Mouse (Mus musculus): ENCODE measurements around the gene Gipr. TPM values are rescaled to one million over a fixed set of nuclear protein-coding genes. Genes with fewer than 3 reads are reported as not detected.
"Not testable (repeated sequence)": the region's sequence is repeated elsewhere in the genome, so short reads cannot be mapped to it uniquely, and the experiment has no call there.

The Gipr gene
- polyA plus RNA-seq, 1 experiment from 2014 or later, result not detected

DNA sequence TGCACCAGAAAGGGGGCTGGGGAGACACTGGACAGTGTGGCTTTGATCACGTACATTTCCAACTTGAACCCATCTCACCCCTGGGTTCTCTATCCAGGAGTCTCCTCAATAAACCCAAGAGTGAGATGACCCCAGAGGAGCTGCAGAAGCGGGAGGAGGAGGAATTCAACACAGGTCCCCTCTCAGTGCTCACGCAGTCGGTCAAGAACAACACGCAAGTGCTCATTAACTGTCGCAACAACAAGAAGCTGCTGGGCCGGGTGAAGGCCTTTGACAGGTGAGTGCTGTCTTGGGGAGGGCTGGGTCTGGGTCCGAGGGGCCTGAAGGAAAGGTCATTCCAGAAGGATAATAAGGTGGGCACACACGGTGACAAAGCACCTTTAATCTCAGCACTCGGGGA is 14.8 kb downstream of the Gipr start:
- WGBS, result 92% methylated on average over 10 of the region's 10 CpGs
- not testable (repeated sequence) for H3K9ac ChIP-seq (ENCODE audit: low read length); H3K4me2 ChIP-seq (ENCODE audit: low read depth, severe bottlenecking); H3K27ac ChIP-seq (replicated peaks; ENCODE audit: low read depth, low read length); DNase-seq (ENCODE audit: low spot score); H3K27me3 ChIP-seq (ENCODE audit: control insufficient read depth, insufficient read depth, low read length); ATAC-seq (ENCODE audit: insufficient number of reproducible peaks, low FRiP score, low TSS enrichment, low read depth); H3K4me3 ChIP-seq (ENCODE audit: low read depth, low read length); H3K9me3 ChIP-seq (ENCODE audit: control insufficient read depth, low read length)
- Histone ChIP-seq H3K4me1 (ENCODE audit: control insufficient read depth, insufficient read depth, low read length) (peaks cover 14% of the 10 kb centered on the region), H3K36me3 (ENCODE audit: control insufficient read depth, insufficient read depth, low read length) (peaks cover 15% of the 10 kb centered on the region; the same call in 1 of the 2 replicates)

- H3K27ac ChIP-seq (replicated peaks; ENCODE audit: low read depth, low read length), result peak within 1 kb of the TSS; percentile 42; the same call in 1 of the 2 replicates
- WGBS, result 0% methylated on average over 24 of the region's 24 CpGs
- no peaks in the 10 kb centered on the region for H3K27me3 ChIP-seq (ENCODE audit: control insufficient read depth, insufficient read depth, low read length)
- peak; percentile 98 for DNase-seq (ENCODE audit: low spot score)
- no peaks in the 10 kb centered on the region for H3K9me3 ChIP-seq (ENCODE audit: control insufficient read depth, low read length)
- H3K9ac ChIP-seq (ENCODE audit: low read length), result peak within 1 kb of the TSS; percentile 58
- H3K4me2 ChIP-seq (ENCODE audit: low read depth, severe bottlenecking), result peak within 1 kb of the TSS; percentile 76
- H3K4me1 ChIP-seq (ENCODE audit: control insufficient read depth, insufficient read depth, low read length), result peaks cover 11% of the 10 kb centered on the region
- ATAC-seq (ENCODE audit: insufficient number of reproducible peaks, low FRiP score, low TSS enrichment, low read depth), result peak; percentile 90
- H3K4me3 ChIP-seq (ENCODE audit: low read depth, low read length), result peak within 1 kb of the TSS; percentile 61
- peaks cover 12% of the 10 kb centered on the region; the same call in 1 of the 2 replicates for H3K36me3 ChIP-seq (ENCODE audit: control insufficient read depth, insufficient read depth, low read length)
These were observed 16.3 kb downstream of the Gipr start, which contains the start of gene Snrpd2 for GRCm38 (mm10) chr7:19149626-19150025. Snrpd2 (plus strand) TSS chr7:19149722.

- H3K9ac ChIP-seq (ENCODE audit: low read length), result peak within 1 kb of the TSS; percentile 58
- H3K4me3 ChIP-seq (ENCODE audit: low read depth, low read length), result peak within 1 kb of the TSS; percentile 61
- H3K9me3 ChIP-seq (ENCODE audit: control insufficient read depth, low read length), result no peaks in the 10 kb centered on the region
- peak within 1 kb of the TSS; percentile 42; the same call in 1 of the 2 replicates for H3K27ac ChIP-seq (replicated peaks; ENCODE audit: low read depth, low read length)
- ATAC-seq (ENCODE audit: insufficient number of reproducible peaks, low FRiP score, low TSS enrichment, low read depth) (peak; percentile 96), DNase-seq (ENCODE audit: low spot score) (peak; percentile 95)
- H3K4me1 ChIP-seq (ENCODE audit: control insufficient read depth, insufficient read depth, low read length), result peaks cover 11% of the 10 kb centered on the region
- H3K27me3 ChIP-seq (ENCODE audit: control insufficient read depth, insufficient read depth, low read length), result no peaks in the 10 kb centered on the region
- H3K4me2 ChIP-seq (ENCODE audit: low read depth, severe bottlenecking), result peak within 1 kb of the TSS; percentile 76
- under 1% methylated on average over 43 of the region's 43 CpGs for WGBS
- H3K36me3 ChIP-seq (ENCODE audit: control insufficient read depth, insufficient read depth, low read length), result peaks cover 12% of the 10 kb centered on the region; the same call in 1 of the 2 replicates
These were observed 16.9 kb downstream of the Gipr start, which contains the start of gene Qpctl for GRCm38 (mm10) chr7:19148875-19149541. Qpctl (minus strand) TSS chr7:19149291.

GRCm38 (mm10) chr7:19148180-19148874 is 17.6 kb downstream of the Gipr start:
- Histone ChIP-seq H3K4me1 (ENCODE audit: control insufficient read depth, insufficient read depth, low read length) (peaks cover 11% of the 10 kb centered on the region), H3K4me2 (ENCODE audit: low read depth, severe bottlenecking) (peak overlapping the region; percentile 76), H3K27ac (replicated peaks; ENCODE audit: low read depth, low read length) (no peak overlapping the region), H3K4me3 (ENCODE audit: low read depth, low read length) (peak overlapping the region; percentile 61), H3K27me3 (ENCODE audit: control insufficient read depth, insufficient read depth, low read length) (no peaks in the 10 kb centered on the region), H3K9me3 (ENCODE audit: control insufficient read depth, low read length) (no peaks in the 10 kb centered on the region), H3K36me3 (ENCODE audit: control insufficient read depth, insufficient read depth, low read length) (peaks cover 10% of the 10 kb centered on the region; the same call in 1 of the 2 replicates), H3K9ac (ENCODE audit: low read length) (peak overlapping the region; percentile 43)
- 11% methylated on average over 20 of the region's 20 CpGs for WGBS
- DNase-seq (ENCODE audit: low spot score) (no peak), ATAC-seq (ENCODE audit: insufficient number of reproducible peaks, low FRiP score, low TSS enrichment, low read depth) (no peak)

GRCm38 (mm10) chr7:19147497-19148045 is 18.4 kb downstream of the Gipr start:
- no peak overlapping the region for H3K27ac ChIP-seq (replicated peaks; ENCODE audit: low read depth, low read length)
- DNase-seq (ENCODE audit: low spot score), result peak; percentile 47
- peaks cover 11% of the 10 kb centered on the region for H3K4me1 ChIP-seq (ENCODE audit: control insufficient read depth, insufficient read depth, low read length)
- H3K9ac ChIP-seq (ENCODE audit: low read length), result no peak overlapping the region
- 47% methylated on average over 6 of the region's 6 CpGs for WGBS
- H3K4me2 ChIP-seq (ENCODE audit: low read depth, severe bottlenecking), result no peak overlapping the region
- no peaks in the 10 kb centered on the region for H3K9me3 ChIP-seq (ENCODE audit: control insufficient read depth, low read length)
- no peak for ATAC-seq (ENCODE audit: insufficient number of reproducible peaks, low FRiP score, low TSS enrichment, low read depth)
- no peaks in the 10 kb centered on the region for H3K27me3 ChIP-seq (ENCODE audit: control insufficient read depth, insufficient read depth, low read length)
- peaks cover 3% of the 10 kb centered on the region; the same call in 1 of the 2 replicates for H3K36me3 ChIP-seq (ENCODE audit: control insufficient read depth, insufficient read depth, low read length)
- H3K4me3 ChIP-seq (ENCODE audit: low read depth, low read length), result no peak overlapping the region

DNA sequence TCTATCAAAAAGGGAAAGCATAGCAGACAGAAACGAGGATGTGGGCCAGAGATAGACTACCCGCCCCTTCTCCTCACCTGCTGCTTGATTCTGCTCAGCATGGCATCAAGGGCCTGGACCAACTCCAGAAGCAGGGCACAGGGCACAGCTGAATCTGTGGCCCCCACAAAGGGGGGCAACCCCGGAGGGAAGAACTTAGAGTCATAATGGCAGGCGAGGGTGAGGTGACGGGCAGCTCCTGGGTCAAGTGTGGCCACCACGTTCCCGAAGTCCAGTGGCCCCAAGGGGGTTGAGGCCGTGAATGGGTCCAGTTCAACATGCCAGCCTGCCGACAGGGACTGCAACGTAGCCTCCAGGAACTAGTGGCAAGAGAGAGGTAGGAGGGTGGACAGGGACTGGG is 19.1 kb downstream of the Gipr start:
- no peak overlapping the region for H3K9ac ChIP-seq (ENCODE audit: low read length)
- H3K4me3 ChIP-seq (ENCODE audit: low read depth, low read length), result no peak overlapping the region
- no peak overlapping the region for H3K4me2 ChIP-seq (ENCODE audit: low read depth, severe bottlenecking)
- ATAC-seq (ENCODE audit: insufficient number of reproducible peaks, low FRiP score, low TSS enrichment, low read depth) (no peak), DNase-seq (ENCODE audit: low spot score) (no peak)
- no peaks in the 10 kb centered on the region for H3K9me3 ChIP-seq (ENCODE audit: control insufficient read depth, low read length)
- peaks cover 11% of the 10 kb centered on the region for H3K4me1 ChIP-seq (ENCODE audit: control insufficient read depth, insufficient read depth, low read length)
- 87% methylated on average over 10 of the region's 10 CpGs for WGBS
- H3K27me3 ChIP-seq (ENCODE audit: control insufficient read depth, insufficient read depth, low read length), result no peaks in the 10 kb centered on the region
- no peak overlapping the region for H3K27ac ChIP-seq (replicated peaks; ENCODE audit: low read depth, low read length)
- no peaks in the 10 kb centered on the region; the same call in 1 of the 2 replicates for H3K36me3 ChIP-seq (ENCODE audit: control insufficient read depth, insufficient read depth, low read length)

DNA sequence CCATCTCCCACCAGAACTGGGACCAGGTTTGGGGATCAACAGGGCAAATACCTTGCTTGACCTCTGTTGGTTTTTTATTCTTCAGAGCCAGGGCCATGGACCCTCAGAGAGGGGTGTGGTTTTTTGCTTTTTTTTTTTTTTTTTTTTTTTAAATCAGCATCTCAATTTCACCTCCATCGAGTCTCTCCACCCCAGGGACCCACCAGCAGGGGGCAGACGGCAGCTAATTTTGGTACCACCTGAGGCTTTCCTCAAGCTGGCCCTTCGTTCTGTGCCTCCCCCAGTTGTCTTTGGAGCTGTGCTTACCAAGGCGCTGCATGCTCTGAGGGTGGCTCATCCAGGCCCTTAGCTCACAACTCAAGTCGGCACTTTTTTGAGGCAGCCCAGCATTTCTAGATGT is 28.5 kb downstream of the Gipr start:
- no peak overlapping the region for H3K4me2 ChIP-seq (ENCODE audit: low read depth, severe bottlenecking)
- H3K9ac ChIP-seq (ENCODE audit: low read length), result no peak overlapping the region
- H3K27ac ChIP-seq (replicated peaks; ENCODE audit: low read depth, low read length), result no peak overlapping the region
- H3K9me3 ChIP-seq (ENCODE audit: control insufficient read depth, low read length), result no peaks in the 10 kb centered on the region
- H3K4me3 ChIP-seq (ENCODE audit: low read depth, low read length), result no peak overlapping the region
- ATAC-seq (ENCODE audit: insufficient number of reproducible peaks, low FRiP score, low TSS enrichment, low read depth) (no peak), DNase-seq (ENCODE audit: low spot score) (peak; percentile 75)
- peaks cover 10% of the 10 kb centered on the region for H3K36me3 ChIP-seq (ENCODE audit: control insufficient read depth, insufficient read depth, low read length)
- 60% methylated on average over 5 of the region's 5 CpGs for WGBS
- H3K4me1 ChIP-seq (ENCODE audit: control insufficient read depth, insufficient read depth, low read length), result no peaks in the 10 kb centered on the region
- no peaks in the 10 kb centered on the region for H3K27me3 ChIP-seq (ENCODE audit: control insufficient read depth, insufficient read depth, low read length)

DNA sequence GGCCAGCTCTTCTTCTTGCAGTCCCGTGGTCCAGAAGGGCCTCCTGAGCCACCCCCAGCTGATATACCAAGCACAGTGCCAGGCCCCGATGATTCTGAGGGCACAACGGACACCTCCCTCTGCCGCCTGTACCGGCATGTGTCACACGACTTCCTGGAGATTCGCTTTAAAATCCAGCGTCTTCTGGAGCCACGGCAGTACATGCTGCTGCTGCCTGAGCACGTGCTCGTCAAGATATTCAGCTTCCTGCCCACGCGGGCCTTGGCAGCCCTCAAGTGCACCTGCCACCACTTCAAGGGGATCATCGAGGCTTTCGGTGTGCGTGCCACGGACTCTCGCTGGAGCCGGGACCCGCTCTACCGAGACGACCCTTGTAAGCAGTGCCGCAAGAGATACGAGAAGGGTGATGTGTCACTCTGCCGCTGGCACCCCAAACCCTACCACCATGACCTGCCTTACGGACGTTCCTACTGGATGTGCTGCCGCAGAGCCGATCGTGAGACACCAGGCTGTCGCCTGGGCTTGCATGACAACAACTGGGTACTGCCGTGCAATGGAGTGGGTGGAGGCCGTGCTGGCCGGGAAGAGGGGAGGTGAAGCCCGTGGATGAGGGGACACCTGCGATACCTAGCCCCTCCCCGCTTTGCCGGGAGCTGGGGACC is 29.1 kb downstream of the Gipr start:
- H3K36me3 ChIP-seq (ENCODE audit: control insufficient read depth, insufficient read depth, low read length), result peaks cover 10% of the 10 kb centered on the region
- WGBS, result 90% methylated on average over 38 of the region's 38 CpGs
- no peak overlapping the region for H3K9ac ChIP-seq (ENCODE audit: low read length)
- ATAC-seq (ENCODE audit: insufficient number of reproducible peaks, low FRiP score, low TSS enrichment, low read depth) (no peak), DNase-seq (ENCODE audit: low spot score) (no peak)
- H3K27me3 ChIP-seq (ENCODE audit: control insufficient read depth, insufficient read depth, low read length), result no peaks in the 10 kb centered on the region
- no peak overlapping the region for H3K4me2 ChIP-seq (ENCODE audit: low read depth, severe bottlenecking)
- H3K9me3 ChIP-seq (ENCODE audit: control insufficient read depth, low read length), result no peaks in the 10 kb centered on the region
- no peak overlapping the region for H3K27ac ChIP-seq (replicated peaks; ENCODE audit: low read depth, low read length)
- no peaks in the 10 kb centered on the region for H3K4me1 ChIP-seq (ENCODE audit: control insufficient read depth, insufficient read depth, low read length)
- no peak overlapping the region for H3K4me3 ChIP-seq (ENCODE audit: low read depth, low read length)

Data from limb, embryonic 11.5 days (tissue).